Mouse (Mus musculus) liver, embryonic 14.5 days (tissue): Measurements from ENCODE around the gene Ttc9b.

Source experiments
- CTCF ChIP-seq: IDR thresholded peaks from 2 replicates; pipeline ENCODE4 v1.5.1; 2016; ENCODE audit warnings: antibody characterized with exemption, low read depth, control low read depth
- EP300 ChIP-seq: IDR thresholded peaks from 2 replicates; pipeline ENCODE4 v1.6.1; 2016; ENCODE audit warnings: antibody characterized with exemption, low read depth

DNA sequence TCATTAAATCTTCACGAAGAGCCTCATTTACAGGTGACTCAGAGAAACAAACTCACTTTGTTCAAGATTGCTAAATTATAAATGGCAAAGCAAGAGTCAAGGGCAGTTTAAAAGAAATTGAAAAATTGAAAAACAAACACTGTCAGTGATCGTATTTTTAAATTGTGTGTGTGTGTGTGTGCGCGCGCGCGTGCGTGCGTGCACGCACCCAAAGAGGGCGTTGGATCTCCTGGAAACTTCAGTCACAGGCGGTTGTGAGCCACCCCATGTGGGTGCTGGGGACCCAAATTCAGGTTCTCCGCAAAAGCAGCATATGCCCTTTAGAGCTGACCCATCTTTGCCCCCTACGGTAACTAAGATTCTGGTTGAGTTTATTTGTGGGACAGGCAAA is 21.5 kb downstream of the Ttc9b start:
- TF ChIP-seq CTCF (no peak), EP300 (no peak)
